In the genomic region with DNA sequence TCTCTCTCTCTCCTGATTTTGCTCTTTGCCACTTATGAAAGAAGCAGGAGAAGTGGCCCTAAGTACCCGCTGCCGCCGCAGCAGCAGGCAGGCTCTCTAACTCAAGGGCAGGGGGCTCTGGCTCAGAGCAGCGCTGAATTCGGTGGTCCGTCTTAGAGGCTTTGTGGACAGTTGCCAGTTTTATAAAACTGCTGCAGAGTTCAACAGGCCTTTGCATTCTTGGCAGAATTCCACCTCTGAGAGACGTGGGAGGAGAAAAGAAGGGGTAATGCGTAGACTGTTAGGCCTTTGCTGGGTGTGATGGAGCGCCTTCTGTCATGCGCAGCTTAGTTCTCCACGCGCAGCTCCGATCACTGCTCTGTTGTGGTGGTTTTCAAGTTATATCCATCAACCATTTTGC, we compare ENCODE assay signal across 9 mouse cellular contexts.
A peak's percentile ranks its signal among the peaks of the same experiment; 100 is the strongest.
DNase-seq lines count a peak whose midpoint lies in the region; ATAC-seq and TF ChIP-seq lines count a peak whose summit lies in the region.
"Had no signal": no experiment of that assay in that cellular context is flagged by ENCODE, and none has a peak within 500 bp of the region (broad histone marks: within the 10 kb centered on the region; RNA-seq: fewer than 3 reads in every experiment).

No protein-coding gene starts in this region.

- H3K27me3 ChIP-seq in heart, embryonic 13.5 days (replicated peaks): no peaks in the 10 kb centered on the region
- no peaks in the 10 kb centered on the region for H3K27me3 ChIP-seq in neural tube, embryonic 12.5 days (replicated peaks)
- no peaks in the 10 kb centered on the region for H3K27me3 ChIP-seq in liver, embryonic 12.5 days (replicated peaks)
- H3K27me3 ChIP-seq: Patski had no signal

- WGBS in heart, embryonic 13.5 days: 17% methylated on average over 13 of the region's 13 CpGs
- 55% methylated on average over 13 of the region's 13 CpGs for WGBS in neural tube, embryonic 12.5 days
- 64% methylated on average over 13 of the region's 13 CpGs for WGBS in liver, embryonic 12.5 days (ENCODE audit: insufficient replicate concordance)

- peak; percentile 51; the same call in 1 of the 2 replicates for ATAC-seq in heart, embryonic 13.5 days (ENCODE audit: extremely low read depth, insufficient number of reproducible peaks, low FRiP score, low TSS enrichment)
- peak; percentile 44; the same call in 1 of the 2 replicates for ATAC-seq in neural tube, embryonic 12.5 days (ENCODE audit: low FRiP score, low read depth)
- no peak for ATAC-seq in liver, embryonic 12.5 days
- ATAC-seq in erythroid progenitor cell, adult 5-6 weeks (replicated peaks; ENCODE audit: low FRiP score, poor library complexity, severe bottlenecking): no peak
- ATAC-seq: Patski had no signal

- H3K27ac ChIP-seq in left cerebral cortex, adult 2 months: no peak overlapping the region
- peak overlapping the region; percentile 77 for H3K27ac ChIP-seq in heart, embryonic 13.5 days (replicated peaks)
- no peak overlapping the region for H3K27ac ChIP-seq in neural tube, embryonic 12.5 days
- no peak overlapping the region for H3K27ac ChIP-seq in liver, embryonic 12.5 days

- H3K9ac ChIP-seq in heart, embryonic 13.5 days: peak overlapping the region; percentile 67
- H3K9ac ChIP-seq in neural tube, embryonic 12.5 days: no peak overlapping the region
- no peak overlapping the region for H3K9ac ChIP-seq in liver, embryonic 12.5 days

- no peaks in the 10 kb centered on the region for H3K9me3 ChIP-seq in heart, embryonic 13.5 days
- no peaks in the 10 kb centered on the region for H3K9me3 ChIP-seq in neural tube, embryonic 12.5 days
- H3K9me3 ChIP-seq in liver, embryonic 12.5 days (replicated peaks): no peaks in the 10 kb centered on the region

- no peaks in the 10 kb centered on the region for H3K36me3 ChIP-seq in heart, embryonic 13.5 days
- H3K36me3 ChIP-seq in neural tube, embryonic 12.5 days: no peaks in the 10 kb centered on the region
- H3K36me3 ChIP-seq in liver, embryonic 12.5 days: no peaks in the 10 kb centered on the region

- peak overlapping the region; percentile 63 for H3K4me2 ChIP-seq in heart, embryonic 13.5 days
- peak overlapping the region; percentile 32; the same call in 1 of the 2 replicates for H3K4me2 ChIP-seq in neural tube, embryonic 12.5 days (replicated peaks)
- H3K4me2 ChIP-seq in liver, embryonic 12.5 days: no peak overlapping the region

- H3K4me1 ChIP-seq in heart, embryonic 13.5 days: peaks cover 18% of the 10 kb centered on the region
- H3K4me1 ChIP-seq in neural tube, embryonic 12.5 days: no peaks in the 10 kb centered on the region
- no peaks in the 10 kb centered on the region for H3K4me1 ChIP-seq in liver, embryonic 12.5 days

- no peak for TF ChIP-seq CTCF in left cerebral cortex, adult 2 months (IDR thresholded peaks at IDR 0.05)

- peak in 1 of 2 experiments; percentile 18 for DNase-seq in left cerebral cortex, adult 2 months (ENCODE audit: extremely low spot score in 1 of 2, low spot score in 2 of 2)
- DNase-seq in left cerebral cortex, adult 8-10 months (ENCODE audit: low spot score in 2 of 2): no peak
- DNase-seq in embryo, embryonic 11.5 days (ENCODE audit: low read depth, low spot score): peak; percentile 46
- peak; percentile 15 to 30 for DNase-seq in left cerebral cortex, postnatal 14 days (ENCODE audit: low spot score in 2 of 2)

- intact Hi-C loops in left cerebral cortex, adult 2 months (cut with DNase I): no loop called here
- intact Hi-C loops in left cerebral cortex, postnatal 14 days (cut with DNase I): no loop called here

- 0 out of 2 replicates have a peak overlapping the region, but pooled peaks have one; percentile 4 for H3K4me3 ChIP-seq in left cerebral cortex, adult 2 months
- H3K4me3 ChIP-seq in heart, embryonic 13.5 days: peak overlapping the region; percentile 35
- no peak overlapping the region for H3K4me3 ChIP-seq in neural tube, embryonic 12.5 days
- H3K4me3 ChIP-seq in liver, embryonic 12.5 days: no peak overlapping the region

Comparison
In these comparisons a context has a peak if more than half of its experiments do, and no peak if none do; other contexts are left out.
1. DNase-seq: peak in embryo, embryonic 11.5 days (single experiment) and left cerebral cortex, postnatal 14 days (2 of 2); none in left cerebral cortex, adult 8-10 months (0 of 2).
2. H3K4me3 ChIP-seq: peak in left cerebral cortex, adult 2 months (single experiment) and heart, embryonic 13.5 days (single experiment); none in neural tube, embryonic 12.5 days (single experiment) and liver, embryonic 12.5 days (single experiment).
3. ATAC-seq: peak in heart, embryonic 13.5 days (single experiment) and neural tube, embryonic 12.5 days (single experiment); none in liver, embryonic 12.5 days (single experiment) and erythroid progenitor cell, adult 5-6 weeks (single experiment).